Mouse (Mus musculus) stomach, postnatal 0 days (tissue): Measurements from ENCODE around the gene Zc3h12a. TPM values are rescaled to one million over a fixed set of nuclear protein-coding genes. Genes with fewer than 3 reads are reported as not detected.

ENCODE experiments used
- ATAC-seq: fragments of 200-750 bp; cut with Nextera tagmentation; 2 replicates; pipeline ENCODE4 v1.8.0; 2017; ENCODE audit not compliant: low FRiP score, low TSS enrichment
- DNase-seq: peaks from one replicate; pipeline ENCODE4 v3.0.0-alpha.2; 2016; ENCODE audit warnings: low spot score
- H3K27ac ChIP-seq: fragments of 300-500 bp; sonication (generic); replicated peaks from 2 replicates; pipeline ENCODE4 v1.5.1; 2014; ENCODE audit warnings: mild to moderate bottlenecking, control low read depth
- H3K27me3 ChIP-seq: fragments of 300-500 bp; sonication (generic); 2 replicates; pipeline ENCODE4 v1.6.1; 2014; ENCODE audit warnings: low read length; ENCODE audit not compliant: control insufficient read depth, insufficient read depth
- H3K36me3 ChIP-seq: fragments of 300-500 bp; sonication (generic); 2 replicates; pipeline ENCODE4 v1.6.1; 2014; ENCODE audit warnings: low read length, mixed read lengths; ENCODE audit not compliant: control insufficient read depth, insufficient read depth
- H3K4me1 ChIP-seq: fragments of 300-500 bp; sonication (generic); replicated peaks from 2 replicates; pipeline ENCODE4 v1.6.1; 2014; ENCODE audit warnings: antibody characterized with exemption; ENCODE audit not compliant: control insufficient read depth, insufficient read depth
- H3K4me2 ChIP-seq: fragments of 300-500 bp; sonication (generic); replicated peaks from 2 replicates; pipeline ENCODE4 v1.6.1; 2014; ENCODE audit warnings: low read depth, mild to moderate bottlenecking, control low read depth, moderate library complexity
- H3K4me3 ChIP-seq: fragments of 300-500 bp; sonication (generic); 2 replicates; pipeline ENCODE4 v1.5.1; 2014; ENCODE audit warnings: low read depth, low read length, control low read depth
- H3K9ac ChIP-seq: fragments of 300-500 bp; sonication (generic); 2 replicates; pipeline ENCODE4 v1.6.1; 2014; ENCODE audit warnings: mild to moderate bottlenecking, low read length, control low read depth, mixed read lengths
- H3K9me3 ChIP-seq: fragments of 300-500 bp; sonication (generic); 2 replicates; pipeline ENCODE4 v1.6.1; 2016; ENCODE audit warnings: low read length; ENCODE audit not compliant: control insufficient read depth
- CTCF ChIP-seq: IDR thresholded peaks from 2 replicates; pipeline ENCODE4 v1.5.1; 2016; ENCODE audit warnings: antibody characterized with exemption, low read depth, mild to moderate bottlenecking, moderate library complexity
- EP300 ChIP-seq: optimal IDR thresholded peaks from 2 replicates; pipeline ENCODE3; 2016; ENCODE audit warnings: antibody characterized with exemption
- WGBS: fragments of 180-500 bp; shearing (Covaris S2); extraction: QIAGEN DNeasy Blood & Tissue Kit; methylation state at CpG from one replicate; pipeline ENCODE4 v1.1.7; 2014; 5-methylcytosine and 5-hydroxymethylcytosine counted together
- polyA plus RNA-seq: library from polyadenylated mRNA; unstranded; fragments of >200 nt; fragmentation: Nextera tagmentation; extraction: Ambion mirVana; gene quantifications from 2 replicates; pipeline ENCODE4 v1.2.1, GENCODE M21; 2015

The Zc3h12a gene
- polyA plus RNA-seq, 1 experiment from 2014 or later: 2.7 TPM

GRCm38 (mm10) chr4:125152469-125152868, 24.8 kb upstream of the Zc3h12a start:
- 83% methylated on average over 6 of the region's 6 CpGs for WGBS
- Histone ChIP-seq H3K4me1 (no peaks in the 10 kb centered on the region), H3K27ac (no peak overlapping the region), H3K4me3 (no peak overlapping the region), H3K9ac (no peak overlapping the region), H3K27me3 (no peaks in the 10 kb centered on the region), H3K9me3 (no peaks in the 10 kb centered on the region), H3K4me2 (no peak overlapping the region), H3K36me3 (no peaks in the 10 kb centered on the region)
- TF ChIP-seq CTCF (no peak), EP300 (no peak)
- no peak for ATAC-seq
- DNase-seq: no peak

- no peak overlapping the region for H3K4me2 ChIP-seq
- no peak overlapping the region for H3K27ac ChIP-seq
- H3K27me3 ChIP-seq: no peaks in the 10 kb centered on the region
- H3K4me3 ChIP-seq: no peak overlapping the region
- TF ChIP-seq CTCF: no peak
- WGBS: 34% methylated on average over 5 of the region's 5 CpGs
- no peaks in the 10 kb centered on the region for H3K9me3 ChIP-seq
- H3K36me3 ChIP-seq: no peaks in the 10 kb centered on the region
- DNase-seq (no peak), ATAC-seq (no peak)
- H3K4me1 ChIP-seq: no peaks in the 10 kb centered on the region
- H3K9ac ChIP-seq: no peak overlapping the region
Observed at GRCm38 (mm10) chr4:125149460-125149859, 21.8 kb upstream of the Zc3h12a start.

- Histone ChIP-seq H3K9ac (no peak overlapping the region), H3K27me3 (no peaks in the 10 kb centered on the region), H3K9me3 (no peaks in the 10 kb centered on the region), H3K36me3 (no peaks in the 10 kb centered on the region), H3K4me2 (no peak overlapping the region), H3K4me3 (no peak overlapping the region), H3K27ac (no peak overlapping the region), H3K4me1 (no peaks in the 10 kb centered on the region)
- DNase-seq (no peak), ATAC-seq (no peak)
- 92% methylated on average over 4 of the region's 4 CpGs for WGBS
- TF ChIP-seq CTCF (no peak), EP300 (no peak)
Observed at GRCm38 (mm10) chr4:125147970-125148369, 20.3 kb upstream of the Zc3h12a start.

GRCm38 (mm10) chr4:125145213-125145612, 17.6 kb upstream of the Zc3h12a start:
- Histone ChIP-seq H3K9me3 (no peaks in the 10 kb centered on the region), H3K4me1 (no peaks in the 10 kb centered on the region), H3K27ac (no peak overlapping the region), H3K4me2 (no peak overlapping the region), H3K27me3 (no peaks in the 10 kb centered on the region), H3K4me3 (no peak overlapping the region), H3K36me3 (no peaks in the 10 kb centered on the region), H3K9ac (no peak overlapping the region)
- WGBS: 40% methylated on average over 10 of the region's 10 CpGs
- DNase-seq (no peak), ATAC-seq (no peak)
- no peak for TF ChIP-seq EP300
- TF ChIP-seq CTCF: no peak

- no peaks in the 10 kb centered on the region for H3K9me3 ChIP-seq
- no peaks in the 10 kb centered on the region for H3K27me3 ChIP-seq
- ATAC-seq: no peak
- WGBS: 46% methylated on average over 7 of the region's 7 CpGs
- H3K36me3 ChIP-seq: no peaks in the 10 kb centered on the region
- H3K4me2 ChIP-seq: no peak overlapping the region
- DNase-seq: no peak
- TF ChIP-seq EP300: no peak
- TF ChIP-seq CTCF: no peak
- H3K9ac ChIP-seq: no peak overlapping the region
- no peak overlapping the region for H3K4me3 ChIP-seq
- H3K27ac ChIP-seq: no peak overlapping the region
- no peaks in the 10 kb centered on the region for H3K4me1 ChIP-seq
Observed at GRCm38 (mm10) chr4:125144627-125145026, 17.0 kb upstream of the Zc3h12a start.

- no peaks in the 10 kb centered on the region for H3K36me3 ChIP-seq
- no peak overlapping the region for H3K27ac ChIP-seq
- H3K9me3 ChIP-seq: no peaks in the 10 kb centered on the region
- TF ChIP-seq EP300: no peak
- no peak for TF ChIP-seq CTCF
- DNase-seq: no peak
- H3K4me1 ChIP-seq: no peaks in the 10 kb centered on the region
- H3K27me3 ChIP-seq: no peaks in the 10 kb centered on the region
- ATAC-seq: no peak
- H3K4me2 ChIP-seq: no peak overlapping the region
- no peak overlapping the region for H3K9ac ChIP-seq
- no peak overlapping the region for H3K4me3 ChIP-seq
- 80% methylated on average over 5 of the region's 5 CpGs for WGBS
Observed at GRCm38 (mm10) chr4:125144211-125144610, 16.6 kb upstream of the Zc3h12a start.
